Mouse (Mus musculus): ENCODE data around the gene Sqor. TPM values are rescaled to one million over a fixed set of nuclear protein-coding genes. Genes with fewer than 3 reads are reported as not detected.

Sqor gene
- total and polyA plus RNA-seq, 3 experiments = 0.85 TPM; not detected in 2

DNA sequence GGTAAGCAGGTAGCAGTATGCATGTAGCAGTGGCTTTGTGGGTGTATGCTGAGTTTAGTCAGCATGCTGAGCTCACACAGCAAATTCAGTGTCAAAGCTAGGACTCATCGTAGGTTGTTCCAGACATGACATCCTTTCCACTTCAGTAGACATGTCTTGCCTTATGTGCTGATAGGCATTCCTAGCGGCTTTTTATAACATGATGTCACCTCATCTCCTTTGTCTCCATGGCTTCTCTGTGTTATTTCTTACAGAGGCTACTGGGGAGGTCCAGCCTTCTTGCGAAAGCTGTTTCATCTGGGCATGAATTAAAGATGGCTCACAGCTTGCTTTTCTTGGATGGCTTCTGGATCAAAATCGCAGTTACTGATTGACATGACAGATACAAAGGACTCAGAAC is 44.0 kb downstream of the Sqor start:
- in situ Hi-C loops (cut with MboI; ENCODE audit: low pct_ligation_motif_present, low pct_unique_long_range_greater_than_20kb, low sequenced_read_pairs) = no loop called here
- H3K36me3 ChIP-seq (replicated peaks in 1 of 2; ENCODE audit: control insufficient read depth in 1 of 2, insufficient read depth in 1 of 2, low read length in 1 of 2) = no peaks in the 10 kb centered on the region
- H3K9me3 ChIP-seq (replicated peaks; ENCODE audit: low read length) = no peaks in the 10 kb centered on the region
- no peak overlapping the region for H3K4me2 ChIP-seq (ENCODE audit: insufficient read depth, low read depth, poor library complexity, severe bottlenecking)
- no peak overlapping the region for H3K9ac ChIP-seq (ENCODE audit: insufficient read depth, low read depth)
- DNase-seq (ENCODE audit: extremely low read depth) = no peak
- TF ChIP-seq POLR2A (IDR thresholded peaks at IDR 0.05; ENCODE audit: low read depth, low read length) = no peak
- no peak for TF ChIP-seq CHD2 (IDR thresholded peaks at IDR 0.05; ENCODE audit: low read length)
- no peak for TF ChIP-seq NRF1 (IDR thresholded peaks at IDR 0.05; ENCODE audit: low read depth, low read length)
- TF ChIP-seq EP300 (IDR thresholded peaks at IDR 0.05; ENCODE audit: low read length) = no peak
- TF ChIP-seq ZC3H11A (IDR thresholded peaks at IDR 0.05; ENCODE audit: low read depth, low read length) = no peak
- no peak for TF ChIP-seq TBP (conservative IDR thresholded peaks at IDR 0.05; ENCODE audit: low read depth, low read length)
- TF ChIP-seq RCOR1 (conservative IDR thresholded peaks at IDR 0.05; ENCODE audit: low read depth, low read length) = no peak
- TF ChIP-seq MXI1 (IDR thresholded peaks at IDR 0.05; ENCODE audit: low read depth, low read length) = no peak
- TF ChIP-seq TCF12 (IDR thresholded peaks at IDR 0.05; ENCODE audit: low read depth, low read length) = no peak
- no peak for TF ChIP-seq ZKSCAN1 (IDR thresholded peaks at IDR 0.05; ENCODE audit: borderline replicate concordance, low read depth, low read length)
- TF ChIP-seq IRF4 (IDR thresholded peaks at IDR 0.05; ENCODE audit: low read depth, low read length) = no peak
- no peak for TF ChIP-seq POLR2AphosphoS2 (IDR thresholded peaks at IDR 0.05; ENCODE audit: low read depth, low read length)
- no peak for TF ChIP-seq USF1 (IDR thresholded peaks at IDR 0.05; ENCODE audit: low read depth, low read length)
- no peak for TF ChIP-seq CHD1 (IDR thresholded peaks at IDR 0.05; ENCODE audit: low read depth, low read length)
- no peak for TF ChIP-seq SIN3A (IDR thresholded peaks at IDR 0.05; ENCODE audit: low read length)
- H3K4me1 ChIP-seq (ENCODE audit: control insufficient read depth in 1 of 2, insufficient read depth in 2 of 2) = no peaks in the 10 kb centered on the region
- H3K4me3 ChIP-seq (replicated peaks in 1 of 3; ENCODE audit: low read depth in 2 of 3, low read length in 2 of 3, poor library complexity in 1 of 3) = no peak overlapping the region
- H3K27ac ChIP-seq (ENCODE audit: insufficient read depth, low read depth) = no peak overlapping the region
- H3K79me2 ChIP-seq (replicated peaks; ENCODE audit: control insufficient read depth, extremely low read depth, insufficient read depth, poor library complexity, severe bottlenecking) = no peaks in the 10 kb centered on the region
- H3K27me3 ChIP-seq (replicated peaks) = no peaks in the 10 kb centered on the region
- dilution Hi-C loops (cut with MboI; ENCODE audit: extremely low pct_ligation_motif_present, extremely low pct_unique_long_range_greater_than_20kb, low sequenced_read_pairs) = no loop called here

DNA sequence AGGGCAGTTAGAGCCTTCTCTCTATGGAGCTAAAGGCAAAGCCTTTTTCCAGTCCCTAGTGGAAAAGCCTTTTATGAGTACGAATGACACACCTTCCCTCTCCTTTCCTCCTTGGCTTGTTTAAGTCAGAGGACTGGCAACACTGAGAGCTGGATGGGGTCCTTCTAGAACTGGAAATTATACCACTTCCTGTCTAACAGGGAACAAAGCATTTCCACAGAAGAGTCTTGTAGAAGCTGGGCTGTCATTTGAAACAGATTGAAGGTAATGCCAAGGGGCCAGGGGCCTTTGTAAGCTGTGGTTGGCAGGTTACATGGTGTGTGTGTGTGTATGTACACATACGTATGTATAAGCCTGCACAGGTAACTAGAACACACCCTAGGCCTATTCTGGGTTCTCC is 51.9 kb downstream of the Sqor start:
- dilution Hi-C loops (cut with MboI; ENCODE audit: extremely low pct_ligation_motif_present, extremely low pct_unique_long_range_greater_than_20kb, low sequenced_read_pairs) = no loop called here
- no peak overlapping the region for H3K4me3 ChIP-seq (replicated peaks in 1 of 3; ENCODE audit: low read depth in 2 of 3, low read length in 2 of 3, poor library complexity in 1 of 3)
- no peaks in the 10 kb centered on the region for H3K4me1 ChIP-seq (ENCODE audit: control insufficient read depth in 1 of 2, insufficient read depth in 2 of 2)
- no peaks in the 10 kb centered on the region for H3K27me3 ChIP-seq (replicated peaks)
- DNase-seq (ENCODE audit: extremely low read depth) = no peak
- H3K9ac ChIP-seq (ENCODE audit: insufficient read depth, low read depth) = no peak overlapping the region
- no peak for TF ChIP-seq NRF1 (IDR thresholded peaks at IDR 0.05; ENCODE audit: low read depth, low read length)
- no peak for TF ChIP-seq SIN3A (IDR thresholded peaks at IDR 0.05; ENCODE audit: low read length)
- TF ChIP-seq JUND (conservative IDR thresholded peaks at IDR 0.05; ENCODE audit: low read depth, low read length) = no peak
- TF ChIP-seq POLR2A (IDR thresholded peaks at IDR 0.05; ENCODE audit: low read depth, low read length) = no peak
- TF ChIP-seq RCOR1 (conservative IDR thresholded peaks at IDR 0.05; ENCODE audit: low read depth, low read length) = no peak
- TF ChIP-seq RAD21 (IDR thresholded peaks at IDR 0.05; ENCODE audit: low read depth, low read length) = no peak
- no peak for TF ChIP-seq ZC3H11A (IDR thresholded peaks at IDR 0.05; ENCODE audit: low read depth, low read length)
- TF ChIP-seq USF2 (conservative IDR thresholded peaks at IDR 0.05; ENCODE audit: low read depth, low read length) = no peak
- no peak for TF ChIP-seq ELF1 (IDR thresholded peaks at IDR 0.05; ENCODE audit: low read depth, low read length)
- TF ChIP-seq ZNF384 (IDR thresholded peaks at IDR 0.05; ENCODE audit: low read depth, low read length) = no peak
- TF ChIP-seq CTCF (conservative IDR thresholded peaks at IDR 0.05 in 1 of 2, IDR thresholded peaks at IDR 0.05 in 1 of 2; ENCODE audit: low read depth in 2 of 2, low read length in 2 of 2) = no peak
- TF ChIP-seq BHLHE40 (IDR thresholded peaks at IDR 0.05; ENCODE audit: low read depth, low read length) = no peak
- TF ChIP-seq E2F4 (IDR thresholded peaks at IDR 0.05; ENCODE audit: insufficient replicate concordance, low read depth, low read length) = no peak
- TF ChIP-seq POLR2AphosphoS2 (IDR thresholded peaks at IDR 0.05; ENCODE audit: low read depth, low read length) = no peak
- TF ChIP-seq IRF4 (IDR thresholded peaks at IDR 0.05; ENCODE audit: low read depth, low read length) = no peak
- no peak for TF ChIP-seq USF1 (IDR thresholded peaks at IDR 0.05; ENCODE audit: low read depth, low read length)
- no peak for TF ChIP-seq KAT2A (IDR thresholded peaks at IDR 0.05; ENCODE audit: insufficient replicate concordance, low read length)
- no peak for TF ChIP-seq JUN (IDR thresholded peaks at IDR 0.05; ENCODE audit: insufficient read depth, low read depth, low read length)
- H3K4me2 ChIP-seq (ENCODE audit: insufficient read depth, low read depth, poor library complexity, severe bottlenecking) = no peak overlapping the region
- H3K27ac ChIP-seq (ENCODE audit: insufficient read depth, low read depth) = no peak overlapping the region
- H3K79me2 ChIP-seq (replicated peaks; ENCODE audit: control insufficient read depth, extremely low read depth, insufficient read depth, poor library complexity, severe bottlenecking) = no peaks in the 10 kb centered on the region
- H3K36me3 ChIP-seq (replicated peaks in 1 of 2; ENCODE audit: control insufficient read depth in 1 of 2, insufficient read depth in 1 of 2, low read length in 1 of 2) = no peaks in the 10 kb centered on the region
- in situ Hi-C loops (cut with MboI; ENCODE audit: low pct_ligation_motif_present, low pct_unique_long_range_greater_than_20kb, low sequenced_read_pairs) = no loop called here
- H3K9me3 ChIP-seq (replicated peaks; ENCODE audit: low read length) = no peaks in the 10 kb centered on the region
